In genomic region chr7:30176474-30176873, GRCm38 (mm10) we compare ENCODE assay signal across 30 mouse cellular contexts. TPM values are rescaled to one million over a fixed set of nuclear protein-coding genes. Genes with fewer than 3 reads are reported as not detected.
A peak's percentile ranks its signal among the peaks of the same experiment; 100 is the strongest.
DNase-seq lines count a peak whose midpoint lies in the region; ATAC-seq lines count a peak whose summit lies in the region.
"Had no signal": no experiment of that assay in that cellular context is flagged by ENCODE, and none has a peak within 500 bp of the region (broad histone marks: within the 10 kb centered on the region; RNA-seq: fewer than 3 reads in every experiment).

No protein-coding gene starts in this region.

- WGBS in embryonic facial prominence, embryonic 13.5 days = 79% methylated on average over 12 of the region's 12 CpGs
- WGBS in embryonic facial prominence, embryonic 10.5 days = 86% methylated on average over 12 of the region's 12 CpGs
- WGBS in hindbrain, embryonic 13.5 days = 89% methylated on average over 12 of the region's 12 CpGs
- 78% methylated on average over 12 of the region's 12 CpGs for WGBS in midbrain, embryonic 13.5 days

- H3K36me3 ChIP-seq in embryonic facial prominence, embryonic 13.5 days = peaks cover 25% of the 10 kb centered on the region
- H3K36me3 ChIP-seq in embryonic facial prominence, embryonic 10.5 days (replicated peaks) = peaks cover 50% of the 10 kb centered on the region
- H3K36me3 ChIP-seq in hindbrain, embryonic 13.5 days = peaks cover 41% of the 10 kb centered on the region
- H3K36me3 ChIP-seq in midbrain, embryonic 13.5 days = peaks cover 45% of the 10 kb centered on the region

- H3K27me3 ChIP-seq in embryonic facial prominence, embryonic 13.5 days = no peaks in the 10 kb centered on the region
- H3K27me3 ChIP-seq in embryonic facial prominence, embryonic 10.5 days (replicated peaks; ENCODE audit: low read depth, poor library complexity, severe bottlenecking) = no peaks in the 10 kb centered on the region
- no peaks in the 10 kb centered on the region for H3K27me3 ChIP-seq in hindbrain, embryonic 13.5 days
- H3K27me3 ChIP-seq in midbrain, embryonic 13.5 days = no peaks in the 10 kb centered on the region
- H3K27me3 ChIP-seq: hindbrain, embryonic 15.5 days; liver, embryonic 15.5 days; lung, embryonic 15.5 days; neural tube, embryonic 12.5 days had no signal

- no peaks in the 10 kb centered on the region for H3K9me3 ChIP-seq in embryonic facial prominence, embryonic 13.5 days
- no peaks in the 10 kb centered on the region for H3K9me3 ChIP-seq in embryonic facial prominence, embryonic 10.5 days
- no peaks in the 10 kb centered on the region for H3K9me3 ChIP-seq in hindbrain, embryonic 13.5 days
- H3K9me3 ChIP-seq in midbrain, embryonic 13.5 days = no peaks in the 10 kb centered on the region
- H3K9me3 ChIP-seq: hindbrain, embryonic 15.5 days; liver, embryonic 15.5 days; lung, embryonic 15.5 days; midbrain, embryonic 10.5 days; neural tube, embryonic 12.5 days had no signal

- DNase-seq in embryonic facial prominence, embryonic 10.5 days (ENCODE audit: low spot score) = no peak
- DNase-seq in CD4-positive helper T cell, adult 2 months (ENCODE audit: low read depth, low spot score) = peak; percentile 30
- DNase-seq in thymus, postnatal 25 days = peak; percentile 37
- DNase-seq: adrenal gland, postnatal 36 days; cerebellum, adult 18-20 months; cerebellum, postnatal 10 days; gastrocnemius, postnatal 25 days; heart, adult 18-20 months; heart, postnatal 4 days; kidney, adult 11 months; kidney, postnatal 36 days; left cerebral cortex, postnatal 4 days; lung, postnatal 4 days; right cerebral cortex, postnatal 4 days had no signal

- no peaks in the 10 kb centered on the region for H3K4me1 ChIP-seq in embryonic facial prominence, embryonic 13.5 days
- H3K4me1 ChIP-seq in embryonic facial prominence, embryonic 10.5 days = no peaks in the 10 kb centered on the region
- 0 out of 2 replicates have a peak, but pooled peaks cover under 1% of the 10 kb centered on the region for H3K4me1 ChIP-seq in hindbrain, embryonic 13.5 days (replicated peaks)
- no peaks in the 10 kb centered on the region for H3K4me1 ChIP-seq in midbrain, embryonic 13.5 days (replicated peaks)
- H3K4me1 ChIP-seq: liver, embryonic 15.5 days; lung, embryonic 15.5 days; midbrain, embryonic 10.5 days; neural tube, embryonic 12.5 days had no signal

- no peak for ATAC-seq in embryonic facial prominence, embryonic 13.5 days (ENCODE audit: insufficient number of reproducible peaks, insufficient read depth, low FRiP score, low TSS enrichment, low read depth)
- ATAC-seq in megakaryocyte progenitor cell, adult 5-6 weeks (replicated peaks; ENCODE audit: poor library complexity) = 0 out of 2 replicates have a peak, but pooled peaks have one; percentile 31
- ATAC-seq in hindbrain, embryonic 13.5 days (ENCODE audit: low FRiP score) = no peak
- no peak for ATAC-seq in midbrain, embryonic 13.5 days
- ATAC-seq: forebrain, embryonic 14.5 days; inflammation-experienced regulatory T-cells, adult 6 months; midbrain, embryonic 16.5 days had no signal

- no peak overlapping the region for H3K4me2 ChIP-seq in embryonic facial prominence, embryonic 13.5 days
- H3K4me2 ChIP-seq in hindbrain, embryonic 13.5 days = no peak overlapping the region
- H3K4me2 ChIP-seq in midbrain, embryonic 13.5 days (replicated peaks) = no peak overlapping the region
- H3K4me2 ChIP-seq: heart, embryonic 11.5 days; hindbrain, embryonic 15.5 days; liver, embryonic 15.5 days; lung, embryonic 15.5 days; neural tube, embryonic 12.5 days had no signal

- 0 out of 2 replicates have a peak overlapping the region, but pooled peaks have one; percentile 0 for H3K9ac ChIP-seq in embryonic facial prominence, embryonic 13.5 days
- H3K9ac ChIP-seq in hindbrain, embryonic 13.5 days = no peak overlapping the region
- no peak overlapping the region for H3K9ac ChIP-seq in midbrain, embryonic 13.5 days (replicated peaks)
- H3K9ac ChIP-seq: hindbrain, embryonic 15.5 days; liver, embryonic 15.5 days; lung, embryonic 15.5 days; neural tube, embryonic 12.5 days had no signal

- H3K4me3 ChIP-seq in embryonic facial prominence, embryonic 13.5 days = no peak overlapping the region
- H3K4me3 ChIP-seq in embryonic facial prominence, embryonic 10.5 days = no peak overlapping the region
- H3K4me3 ChIP-seq in hindbrain, embryonic 13.5 days = no peak overlapping the region
- H3K4me3 ChIP-seq in midbrain, embryonic 13.5 days (replicated peaks) = no peak overlapping the region
- H3K4me3 ChIP-seq: hindbrain, embryonic 15.5 days; layer of hippocampus, adult 2 months; left cerebral cortex, adult 2 months; liver, embryonic 15.5 days; lung, embryonic 15.5 days; midbrain, embryonic 10.5 days; neural tube, embryonic 12.5 days had no signal

- no peak overlapping the region for H3K27ac ChIP-seq in embryonic facial prominence, embryonic 13.5 days
- H3K27ac ChIP-seq in embryonic facial prominence, embryonic 10.5 days (replicated peaks) = no peak overlapping the region
- H3K27ac ChIP-seq in hindbrain, embryonic 13.5 days = no peak overlapping the region
- no peak overlapping the region for H3K27ac ChIP-seq in midbrain, embryonic 13.5 days
- H3K27ac ChIP-seq: hindbrain, embryonic 15.5 days; layer of hippocampus, adult 2 months; left cerebral cortex, adult 2 months; liver, embryonic 15.5 days; lung, embryonic 15.5 days; midbrain, embryonic 10.5 days; neural tube, embryonic 12.5 days; stomach, postnatal 0 days had no signal

RNA-seq across cellular contexts. Expression of gene Zfp146, which starts 6.9 kb away (rescaled TPM):
- polyA plus RNA-seq in embryonic facial prominence, embryonic 13.5 days (2015; fragmentation: Nextera tagmentation; extraction: Ambion mirVana) = 23.7 and 24.2 TPM in 2 replicates
- polyA plus RNA-seq in embryonic facial prominence, embryonic 10.5 days (2016; fragmentation: Nextera tagmentation; extraction: Ambion mirVana) = 19.9 and 20.1 TPM in 2 replicates
- 62.2 and 64.3 TPM in 2 replicates for total RNA-seq in megakaryocyte progenitor cell, adult 5-6 weeks (2015)
- total RNA-seq in megakaryocyte progenitor cell, adult 5-6 weeks (2017) = 88.0 and 101 TPM in 2 replicates
- polyA plus RNA-seq in hindbrain, embryonic 13.5 days (2015; fragmentation: Nextera tagmentation; extraction: Ambion mirVana) = 17.5 and 18.6 TPM in 2 replicates
- polyA plus RNA-seq in midbrain, embryonic 13.5 days (2015; fragmentation: Nextera tagmentation; extraction: Ambion mirVana) = 18.9 and 22.8 TPM in 2 replicates

RNA-seq across cellular contexts. Expression of gene Cox7a1, which starts 7.5 kb away (rescaled TPM):
- 3.7 and 4.7 TPM in 2 replicates for polyA plus RNA-seq in embryonic facial prominence, embryonic 13.5 days (2015; fragmentation: Nextera tagmentation; extraction: Ambion mirVana)
- 2.5 and 4.2 TPM in 2 replicates for polyA plus RNA-seq in embryonic facial prominence, embryonic 10.5 days (2016; fragmentation: Nextera tagmentation; extraction: Ambion mirVana)
- 0.98 TPM in 1 of 2 replicates, not detected in the other for total RNA-seq in megakaryocyte progenitor cell, adult 5-6 weeks (2015)
- 3.3 and 7.0 TPM in 2 replicates for total RNA-seq in megakaryocyte progenitor cell, adult 5-6 weeks (2017)
- polyA plus RNA-seq in hindbrain, embryonic 13.5 days (2015; fragmentation: Nextera tagmentation; extraction: Ambion mirVana) = 4.5 and 8.0 TPM in 2 replicates
- polyA plus RNA-seq in midbrain, embryonic 13.5 days (2015; fragmentation: Nextera tagmentation; extraction: Ambion mirVana) = 3.0 and 4.4 TPM in 2 replicates

RNA-seq across cellular contexts. Expression of gene Capns1, which starts 22.1 kb away (rescaled TPM):
- 92.0 and 110 TPM in 2 replicates for polyA plus RNA-seq in embryonic facial prominence, embryonic 13.5 days (2015; fragmentation: Nextera tagmentation; extraction: Ambion mirVana)
- polyA plus RNA-seq in embryonic facial prominence, embryonic 10.5 days (2016; fragmentation: Nextera tagmentation; extraction: Ambion mirVana) = 54.8 and 61.9 TPM in 2 replicates
- 319 and 322 TPM in 2 replicates for total RNA-seq in megakaryocyte progenitor cell, adult 5-6 weeks (2015)
- 165 and 206 TPM in 2 replicates for total RNA-seq in megakaryocyte progenitor cell, adult 5-6 weeks (2017)
- polyA plus RNA-seq in hindbrain, embryonic 13.5 days (2015; fragmentation: Nextera tagmentation; extraction: Ambion mirVana) = 68.1 and 78.1 TPM in 2 replicates
- 57.2 and 64.1 TPM in 2 replicates for polyA plus RNA-seq in midbrain, embryonic 13.5 days (2015; fragmentation: Nextera tagmentation; extraction: Ambion mirVana)

RNA-seq across cellular contexts. Expression of gene Zfp382, which starts 54.7 kb away (rescaled TPM):
- polyA plus RNA-seq in embryonic facial prominence, embryonic 13.5 days (2015; fragmentation: Nextera tagmentation; extraction: Ambion mirVana) = 11.3 and 19.2 TPM in 2 replicates
- polyA plus RNA-seq in embryonic facial prominence, embryonic 10.5 days (2016; fragmentation: Nextera tagmentation; extraction: Ambion mirVana) = 9.7 and 11.4 TPM in 2 replicates
- total RNA-seq in megakaryocyte progenitor cell, adult 5-6 weeks (2015) = 2.7 and 4.2 TPM in 2 replicates
- 7.1 and 8.2 TPM in 2 replicates for total RNA-seq in megakaryocyte progenitor cell, adult 5-6 weeks (2017)
- 17.5 and 19.8 TPM in 2 replicates for polyA plus RNA-seq in hindbrain, embryonic 13.5 days (2015; fragmentation: Nextera tagmentation; extraction: Ambion mirVana)
- 16.1 and 19.4 TPM in 2 replicates for polyA plus RNA-seq in midbrain, embryonic 13.5 days (2015; fragmentation: Nextera tagmentation; extraction: Ambion mirVana)

RNA-seq across cellular contexts. Expression of gene Polr2i, which starts 55.3 kb away (rescaled TPM):
- polyA plus RNA-seq in embryonic facial prominence, embryonic 13.5 days (2015; fragmentation: Nextera tagmentation; extraction: Ambion mirVana) = 180 and 201 TPM in 2 replicates
- polyA plus RNA-seq in embryonic facial prominence, embryonic 10.5 days (2016; fragmentation: Nextera tagmentation; extraction: Ambion mirVana) = 174 and 177 TPM in 2 replicates
- total RNA-seq in megakaryocyte progenitor cell, adult 5-6 weeks (2015) = 75.7 and 78.4 TPM in 2 replicates
- 60.6 and 69.9 TPM in 2 replicates for total RNA-seq in megakaryocyte progenitor cell, adult 5-6 weeks (2017)
- 174 and 175 TPM in 2 replicates for polyA plus RNA-seq in hindbrain, embryonic 13.5 days (2015; fragmentation: Nextera tagmentation; extraction: Ambion mirVana)
- 181 and 186 TPM in 2 replicates for polyA plus RNA-seq in midbrain, embryonic 13.5 days (2015; fragmentation: Nextera tagmentation; extraction: Ambion mirVana)
